Mouse (Mus musculus) liver, embryonic 14.5 days (tissue): ENCODE measurements at regions not wholly inside any gene's neighbourhood (a gene's known extent, or its start where the extent isn't known, plus 50 kb on each side); places are given as distances from the start of the nearest gene placed in this dataset.

Experiments used
- CTCF ChIP-seq: IDR thresholded peaks from 2 replicates; pipeline ENCODE4 v1.5.1; 2016; ENCODE audit warnings: antibody characterized with exemption, low read depth, control low read depth
- EP300 ChIP-seq: IDR thresholded peaks from 2 replicates; pipeline ENCODE4 v1.6.1; 2016; ENCODE audit warnings: antibody characterized with exemption, low read depth

DNA sequence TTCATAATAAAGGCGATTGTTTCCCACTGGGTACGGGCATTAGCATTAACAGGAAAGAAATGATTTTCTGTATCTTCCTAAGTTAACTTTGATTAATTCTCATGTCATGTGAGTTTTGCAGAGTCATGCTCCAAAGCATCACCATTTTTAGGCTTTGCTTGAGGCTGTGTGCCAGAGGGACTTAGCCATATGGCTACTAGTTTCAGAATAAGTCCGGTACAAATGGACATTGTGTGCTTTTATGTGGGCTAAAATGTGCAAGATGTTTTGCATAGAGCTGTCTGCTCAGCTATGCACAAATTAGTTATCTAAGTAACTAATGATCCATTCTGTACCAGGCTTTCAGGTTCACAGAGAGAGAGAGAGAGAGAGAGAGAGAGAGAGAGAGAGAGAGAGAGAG lies 406.2 kb upstream of the Tmem132c start:
- no peak for TF ChIP-seq CTCF
- TF ChIP-seq EP300, result no peak
